Mouse (Mus musculus): ENCODE data around the gene Ppfia3. TPM values are rescaled to one million over a fixed set of nuclear protein-coding genes. Genes with fewer than 3 reads are reported as not detected.
"Not testable (repeated sequence)": the region's sequence is repeated elsewhere in the genome, so short reads cannot be mapped to it uniquely, and the experiment has no call there.

The Ppfia3 gene
- polyA plus RNA-seq, 1 experiment from 2014 or later: 30.4 TPM

DNA sequence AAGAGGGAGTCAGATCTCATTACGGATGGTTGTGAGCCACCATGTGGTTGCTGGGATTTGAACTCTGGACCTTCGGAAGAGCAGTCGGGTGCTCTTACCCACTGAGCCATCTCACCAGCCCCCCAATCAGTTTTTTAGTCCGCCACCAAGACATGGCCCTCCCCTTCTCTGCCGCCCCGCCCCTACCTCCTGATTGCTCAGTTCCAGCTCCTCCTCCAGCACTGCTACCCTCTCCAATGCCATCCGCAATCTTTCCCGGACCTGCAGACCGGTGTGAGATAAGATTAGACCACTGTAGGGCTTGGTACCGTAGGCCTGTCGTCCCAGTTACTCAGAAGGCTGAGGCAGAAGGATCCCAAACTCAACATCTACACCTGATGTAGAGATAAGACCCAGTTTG, 7.7 kb downstream of the Ppfia3 start:
- WGBS: 63% methylated on average over 10 of the region's 11 CpGs
- ATAC-seq (ENCODE audit: low read depth): not testable (repeated sequence)
- peaks cover 19% of the 10 kb centered on the region for H3K36me3 ChIP-seq (ENCODE audit: control insufficient read depth, insufficient read depth, low read length)

DNA sequence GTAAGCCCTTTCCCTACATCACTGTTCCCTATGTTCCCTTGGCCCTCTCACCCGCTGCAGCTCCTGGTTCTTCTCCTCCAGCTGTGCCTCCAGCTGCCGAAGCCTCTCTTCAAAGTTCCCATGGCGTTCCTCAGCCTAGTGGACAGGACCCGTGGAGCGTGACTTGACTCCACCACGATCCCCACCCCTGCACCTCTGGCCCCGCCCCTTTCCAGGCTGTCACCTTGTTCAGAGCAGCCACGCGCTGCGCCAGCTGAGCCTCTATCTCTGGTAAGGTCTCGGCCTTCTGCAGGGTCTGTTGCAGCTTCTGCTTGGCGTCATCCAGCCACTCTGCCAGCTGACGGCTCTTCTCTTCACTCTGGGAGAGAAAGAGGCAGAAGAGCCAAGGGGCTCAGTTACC, 10.7 kb downstream of the Ppfia3 start:
- H3K4me2 ChIP-seq (ENCODE audit: low read depth, low read length): no peak overlapping the region
- H3K9me3 ChIP-seq (ENCODE audit: control insufficient read depth, low read length): no peaks in the 10 kb centered on the region
- H3K4me1 ChIP-seq (ENCODE audit: control insufficient read depth, insufficient read depth, low read length): no peaks in the 10 kb centered on the region
- no peak overlapping the region for H3K9ac ChIP-seq (replicated peaks; ENCODE audit: low read depth, low read length)
- no peaks in the 10 kb centered on the region for H3K27me3 ChIP-seq (ENCODE audit: control insufficient read depth, insufficient read depth, low read length)
- no peak for ATAC-seq (ENCODE audit: low read depth)
- 62% methylated on average over 13 of the region's 13 CpGs for WGBS
- peaks cover 35% of the 10 kb centered on the region for H3K36me3 ChIP-seq (ENCODE audit: control insufficient read depth, insufficient read depth, low read length)
- H3K4me3 ChIP-seq (ENCODE audit: low read depth, low read length): no peak overlapping the region
- H3K27ac ChIP-seq (ENCODE audit: low read depth, low read length): no peak overlapping the region

More for the DNA sequence above, 7.7 kb downstream of the Ppfia3 start:
- not testable (repeated sequence) for H3K4me3 ChIP-seq (ENCODE audit: low read depth, low read length); H3K4me2 ChIP-seq (ENCODE audit: low read depth, low read length); H3K27me3 ChIP-seq (ENCODE audit: control insufficient read depth, insufficient read depth, low read length); H3K9ac ChIP-seq (replicated peaks; ENCODE audit: low read depth, low read length); H3K27ac ChIP-seq (ENCODE audit: low read depth, low read length); H3K9me3 ChIP-seq (ENCODE audit: control insufficient read depth, low read length)
- peaks cover 10% of the 10 kb centered on the region for H3K4me1 ChIP-seq (ENCODE audit: control insufficient read depth, insufficient read depth, low read length)

DNA sequence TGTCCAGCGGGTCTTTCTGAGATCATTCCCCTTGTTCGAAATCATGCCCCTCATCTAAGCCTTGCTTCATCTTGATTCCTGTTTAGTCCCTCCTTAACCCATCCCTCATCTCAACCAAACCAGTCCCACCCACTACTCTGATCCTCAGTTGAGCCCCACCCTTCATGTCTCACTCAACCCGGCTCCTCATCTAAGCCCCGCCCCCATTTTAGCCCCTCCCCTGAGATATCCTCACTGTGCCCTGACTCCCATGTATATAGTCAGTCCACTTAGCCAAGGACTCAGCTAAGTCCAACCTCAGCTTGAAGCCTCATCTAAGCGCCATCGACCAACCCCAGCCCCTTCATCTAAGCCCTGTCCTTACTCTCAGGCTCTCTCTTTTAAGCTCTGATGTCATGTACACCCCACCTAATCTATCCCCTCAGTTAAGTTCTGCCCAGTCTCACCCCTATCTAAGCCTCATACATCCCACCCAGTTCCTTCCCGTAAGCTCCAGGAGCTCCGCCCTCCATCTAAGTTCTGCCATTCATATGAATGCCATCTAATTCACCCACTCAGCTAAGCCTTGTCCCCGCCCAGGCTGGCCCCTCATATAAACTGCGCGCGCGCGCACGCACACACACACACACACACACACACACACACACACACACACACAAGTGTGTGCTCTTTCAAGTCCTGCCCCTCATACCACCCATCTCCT, 11.3 kb downstream of the Ppfia3 start:
- H3K4me3 ChIP-seq (ENCODE audit: low read depth, low read length): no peak overlapping the region
- ATAC-seq (ENCODE audit: low read depth): no peak
- no peaks in the 10 kb centered on the region for H3K9me3 ChIP-seq (ENCODE audit: control insufficient read depth, low read length)
- H3K27me3 ChIP-seq (ENCODE audit: control insufficient read depth, insufficient read depth, low read length): no peaks in the 10 kb centered on the region
- no peaks in the 10 kb centered on the region for H3K4me1 ChIP-seq (ENCODE audit: control insufficient read depth, insufficient read depth, low read length)
- H3K9ac ChIP-seq (replicated peaks; ENCODE audit: low read depth, low read length): no peak overlapping the region
- no peak overlapping the region for H3K27ac ChIP-seq (ENCODE audit: low read depth, low read length)
- H3K36me3 ChIP-seq (ENCODE audit: control insufficient read depth, insufficient read depth, low read length): peaks cover 38% of the 10 kb centered on the region
- no peak overlapping the region for H3K4me2 ChIP-seq (ENCODE audit: low read depth, low read length)
- 72% methylated on average over 15 of the region's 15 CpGs for WGBS

DNA sequence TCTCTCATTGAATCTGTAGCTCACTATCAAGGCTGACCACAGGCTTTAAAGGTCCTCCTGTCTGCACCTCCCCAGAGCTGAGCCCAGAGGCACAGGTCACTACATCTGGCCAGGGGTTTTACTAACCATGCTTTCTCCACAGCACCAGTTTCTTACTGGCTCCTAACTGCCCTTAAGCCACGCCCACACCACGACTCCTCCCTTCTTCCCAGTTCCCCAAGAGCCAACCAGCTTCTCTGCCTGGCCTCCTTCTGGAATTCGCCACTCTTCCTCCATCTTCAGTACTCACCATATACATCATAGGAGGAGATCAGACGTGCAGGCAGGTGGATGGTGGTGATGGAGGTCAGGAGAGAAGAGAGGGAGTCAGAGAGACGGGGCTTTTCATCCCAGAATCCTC, 13.8 kb downstream of the Ppfia3 start:
- no peaks in the 10 kb centered on the region for H3K27me3 ChIP-seq (ENCODE audit: control insufficient read depth, insufficient read depth, low read length)
- no peak for ATAC-seq (ENCODE audit: low read depth)
- H3K9me3 ChIP-seq (ENCODE audit: control insufficient read depth, low read length): no peaks in the 10 kb centered on the region
- peaks cover 45% of the 10 kb centered on the region for H3K36me3 ChIP-seq (ENCODE audit: control insufficient read depth, insufficient read depth, low read length)
- 25% methylated on average over 5 of the region's 5 CpGs for WGBS
- H3K4me1 ChIP-seq (ENCODE audit: control insufficient read depth, insufficient read depth, low read length): no peaks in the 10 kb centered on the region
- no peak overlapping the region for H3K9ac ChIP-seq (replicated peaks; ENCODE audit: low read depth, low read length)
- H3K4me3 ChIP-seq (ENCODE audit: low read depth, low read length): no peak overlapping the region
- no peak overlapping the region for H3K4me2 ChIP-seq (ENCODE audit: low read depth, low read length)
- H3K27ac ChIP-seq (ENCODE audit: low read depth, low read length): no peak overlapping the region

DNA sequence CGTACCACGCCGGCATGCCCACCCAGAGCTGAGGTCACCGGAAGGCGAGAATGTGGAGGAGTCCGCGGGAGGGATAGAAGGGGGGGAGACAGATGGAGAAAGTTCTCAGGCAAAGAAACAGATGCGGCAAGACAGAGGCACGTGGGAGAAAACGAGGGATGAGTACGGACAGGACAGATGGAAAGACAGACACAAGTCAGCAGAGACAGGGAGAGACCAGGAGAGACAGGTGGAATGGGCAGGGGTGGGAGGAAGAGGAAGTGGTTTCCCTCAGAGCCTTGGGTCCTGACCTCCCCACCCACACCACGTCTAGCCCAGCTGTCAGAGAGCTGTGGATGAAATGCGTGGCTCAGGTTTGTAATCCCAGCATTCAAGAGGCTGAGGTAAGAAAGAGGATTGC, 19.9 kb downstream of the Ppfia3 start:
- H3K4me1 ChIP-seq (ENCODE audit: control insufficient read depth, insufficient read depth, low read length): no peaks in the 10 kb centered on the region
- peaks cover 40% of the 10 kb centered on the region for H3K36me3 ChIP-seq (ENCODE audit: control insufficient read depth, insufficient read depth, low read length)
- no peak overlapping the region for H3K9ac ChIP-seq (replicated peaks; ENCODE audit: low read depth, low read length)
- no peak overlapping the region for H3K4me2 ChIP-seq (ENCODE audit: low read depth, low read length)
- WGBS: 79% methylated on average over 13 of the region's 13 CpGs
- no peak overlapping the region for H3K4me3 ChIP-seq (ENCODE audit: low read depth, low read length)
- no peaks in the 10 kb centered on the region for H3K9me3 ChIP-seq (ENCODE audit: control insufficient read depth, low read length)
- H3K27me3 ChIP-seq (ENCODE audit: control insufficient read depth, insufficient read depth, low read length): no peaks in the 10 kb centered on the region
- H3K27ac ChIP-seq (ENCODE audit: low read depth, low read length): no peak overlapping the region
- ATAC-seq (ENCODE audit: low read depth): no peak

DNA sequence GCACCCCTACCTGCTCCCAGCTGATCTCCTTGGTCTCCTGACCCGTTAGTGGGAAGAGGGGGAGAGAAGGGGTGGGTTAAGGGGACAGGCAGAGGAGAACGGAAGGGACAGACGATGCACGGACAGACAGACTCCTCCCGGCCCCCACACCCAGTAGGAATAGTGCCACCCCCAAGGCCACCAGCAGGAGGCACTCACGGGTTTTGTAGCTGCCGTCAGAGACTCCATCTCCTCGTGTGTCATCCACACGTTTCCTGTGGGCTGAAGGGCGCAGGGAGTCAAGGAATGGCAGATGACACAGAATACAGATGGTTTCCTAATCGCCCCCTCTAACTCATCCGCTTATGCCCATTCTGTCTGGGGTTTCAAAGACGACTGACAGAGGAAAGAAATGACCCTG, 23.3 kb downstream of the Ppfia3 start:
- WGBS: 24% methylated on average over 13 of the region's 13 CpGs

DNA sequence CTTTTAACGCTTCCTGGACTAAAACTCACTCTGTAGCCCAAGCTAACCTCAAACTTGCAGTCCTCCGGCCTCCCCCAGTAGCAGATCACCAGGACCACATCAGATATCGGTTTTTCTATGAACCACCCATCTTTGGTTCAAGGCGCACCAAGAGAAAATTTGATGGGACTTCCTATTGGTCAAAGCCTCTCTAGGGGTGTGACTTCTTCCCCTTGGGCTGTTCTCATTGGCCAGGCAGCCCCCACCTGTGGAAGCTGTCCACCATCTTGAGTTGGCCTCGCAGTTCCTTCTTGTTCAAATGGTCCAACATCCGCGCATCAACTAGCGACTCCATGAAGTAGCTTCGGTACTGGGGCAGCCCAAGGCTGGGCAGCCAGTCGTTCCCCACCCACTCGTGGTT, 24.7 kb downstream of the Ppfia3 start:
- Histone ChIP-seq H3K27ac (ENCODE audit: low read depth, low read length) (no peak overlapping the region), H3K4me2 (ENCODE audit: low read depth, low read length) (no peak overlapping the region), H3K36me3 (ENCODE audit: control insufficient read depth, insufficient read depth, low read length) (peaks cover 12% of the 10 kb centered on the region), H3K4me3 (ENCODE audit: low read depth, low read length) (no peak overlapping the region), H3K9me3 (ENCODE audit: control insufficient read depth, low read length) (no peaks in the 10 kb centered on the region), H3K9ac (replicated peaks; ENCODE audit: low read depth, low read length) (no peak overlapping the region), H3K4me1 (ENCODE audit: control insufficient read depth, insufficient read depth, low read length) (peaks cover 11% of the 10 kb centered on the region; the same call in 1 of the 2 replicates), H3K27me3 (ENCODE audit: control insufficient read depth, insufficient read depth, low read length) (no peaks in the 10 kb centered on the region)
- WGBS: 92% methylated on average over 11 of the region's 11 CpGs
- no peak for ATAC-seq (ENCODE audit: low read depth)

More for the DNA sequence above, 23.3 kb downstream of the Ppfia3 start:
- Histone ChIP-seq H3K27ac (ENCODE audit: low read depth, low read length) (no peak overlapping the region), H3K4me3 (ENCODE audit: low read depth, low read length) (no peak overlapping the region), H3K9ac (replicated peaks; ENCODE audit: low read depth, low read length) (no peak overlapping the region), H3K9me3 (ENCODE audit: control insufficient read depth, low read length) (no peaks in the 10 kb centered on the region), H3K36me3 (ENCODE audit: control insufficient read depth, insufficient read depth, low read length) (peaks cover 25% of the 10 kb centered on the region), H3K4me1 (ENCODE audit: control insufficient read depth, insufficient read depth, low read length) (peaks cover 11% of the 10 kb centered on the region; the same call in 1 of the 2 replicates), H3K4me2 (ENCODE audit: low read depth, low read length) (no peak overlapping the region), H3K27me3 (ENCODE audit: control insufficient read depth, insufficient read depth, low read length) (no peaks in the 10 kb centered on the region)
- no peak for ATAC-seq (ENCODE audit: low read depth)

DNA sequence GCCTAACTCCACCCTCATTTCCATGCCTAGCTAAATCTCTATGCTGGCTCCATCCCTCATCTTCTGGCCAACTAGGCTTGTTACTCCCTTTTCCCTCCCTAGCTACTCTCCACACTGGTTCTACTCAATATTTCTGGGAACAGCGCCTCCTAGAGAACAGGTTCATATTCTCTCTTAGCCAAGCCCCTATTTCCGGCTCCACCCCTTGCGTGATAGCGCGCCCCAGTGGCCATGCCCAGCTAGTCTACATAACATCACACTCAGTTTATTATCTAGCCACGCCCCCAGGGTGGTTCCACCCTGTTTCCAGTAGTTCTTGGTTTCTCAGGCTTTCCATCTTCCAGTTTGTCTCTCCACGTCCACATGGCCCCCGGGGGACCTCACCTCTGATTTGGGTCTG, 25.5 kb downstream of the Ppfia3 start:
- no peak overlapping the region for H3K27ac ChIP-seq (ENCODE audit: low read depth, low read length)
- H3K9me3 ChIP-seq (ENCODE audit: control insufficient read depth, low read length): no peaks in the 10 kb centered on the region
- WGBS: 6% methylated on average over 8 of the region's 8 CpGs
- ATAC-seq (ENCODE audit: low read depth): 0 out of 2 replicates have a peak, but pooled peaks have one; percentile 22
- H3K4me3 ChIP-seq (ENCODE audit: low read depth, low read length): no peak overlapping the region
- H3K9ac ChIP-seq (replicated peaks; ENCODE audit: low read depth, low read length): no peak overlapping the region
- no peaks in the 10 kb centered on the region for H3K27me3 ChIP-seq (ENCODE audit: control insufficient read depth, insufficient read depth, low read length)
- H3K4me1 ChIP-seq (ENCODE audit: control insufficient read depth, insufficient read depth, low read length): peaks cover 11% of the 10 kb centered on the region; the same call in 1 of the 2 replicates
- peaks cover 5% of the 10 kb centered on the region for H3K36me3 ChIP-seq (ENCODE audit: control insufficient read depth, insufficient read depth, low read length)
- no peak overlapping the region for H3K4me2 ChIP-seq (ENCODE audit: low read depth, low read length)

DNA sequence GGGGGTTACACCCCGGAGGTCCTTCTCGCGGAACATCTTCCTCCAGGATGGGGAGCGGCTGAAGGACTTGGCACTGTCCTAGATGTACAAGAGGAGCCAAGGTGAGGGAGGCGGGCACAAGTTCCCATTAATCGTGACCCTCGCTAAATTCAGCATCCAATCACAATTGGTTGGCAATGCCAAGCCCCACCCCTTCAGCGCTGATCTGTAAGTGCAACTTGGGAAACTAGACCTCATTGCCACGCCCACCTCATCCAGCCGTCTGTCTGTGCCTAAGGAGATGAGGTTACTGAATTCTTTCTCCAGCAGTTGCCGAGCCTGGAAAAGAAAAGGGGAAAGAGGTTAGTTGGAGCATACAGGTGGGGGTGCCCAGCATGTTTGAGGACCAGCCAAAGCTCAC, 26.1 kb downstream of the Ppfia3 start:
- Histone ChIP-seq H3K36me3 (ENCODE audit: control insufficient read depth, insufficient read depth, low read length) (no peaks in the 10 kb centered on the region), H3K9me3 (ENCODE audit: control insufficient read depth, low read length) (no peaks in the 10 kb centered on the region), H3K27ac (ENCODE audit: low read depth, low read length) (no peak overlapping the region), H3K4me1 (ENCODE audit: control insufficient read depth, insufficient read depth, low read length) (peaks cover 11% of the 10 kb centered on the region; the same call in 1 of the 2 replicates), H3K9ac (replicated peaks; ENCODE audit: low read depth, low read length) (0 out of 2 replicates have a peak overlapping the region, but pooled peaks have one; percentile 11), H3K4me3 (ENCODE audit: low read depth, low read length) (no peak overlapping the region), H3K27me3 (ENCODE audit: control insufficient read depth, insufficient read depth, low read length) (no peaks in the 10 kb centered on the region), H3K4me2 (ENCODE audit: low read depth, low read length) (peak overlapping the region; percentile 66)
- WGBS: 3% methylated on average over 11 of the region's 11 CpGs
- ATAC-seq (ENCODE audit: low read depth): no peak

Data from neural tube, embryonic 14.5 days (tissue).